Mouse (Mus musculus) erythroblast, embryonic 14.5 days (primary cell): ENCODE data around the gene Megf8.

ENCODE experiments used
- GATA1 ChIP-seq: IDR thresholded peaks from 2 replicates; pipeline ENCODE4 v1.6.1; 2012; ENCODE audit warnings: low read length, inconsistent platforms, mixed read lengths
- TAL1 ChIP-seq: IDR thresholded peaks from 3 replicates; pipeline ENCODE4 v1.6.1; 2012; ENCODE audit warnings: low read length, inconsistent platforms, mixed read lengths

- TF ChIP-seq GATA1 (no peak), TAL1 (no peak)
Observed at GRCm38 (mm10) chr7:25279861-25280791, 36.8 kb upstream of the Megf8 start.
